Mouse (Mus musculus) heart, postnatal 4 days (tissue): ENCODE data around the gene Tmed9. TPM values are rescaled to one million over a fixed set of nuclear protein-coding genes. Genes with fewer than 3 reads are reported as not detected.

Source experiments
- DNase-seq: peaks from one replicate; pipeline ENCODE4 v3.0.0; 2021
- total RNA-seq, 2 experiments: library from RNA; stranded (reverse); gene quantifications; 2 replicates each; pipeline ENCODE4 v1.2.3; 2021

Tmed9 gene
- 100 to 1,000 TPM; 116 to 121 TPM for total RNA-seq

- DNase-seq = no peak
These were observed at the start of gene Tmed9 for GRCm38 (mm10) chr13:55573432-55573831. Gene Tmed9, plus strand, starts transcription at chr13:55573732.

- no peak for DNase-seq
These were observed 49.5 kb upstream of the Tmed9 start for GRCm38 (mm10) chr13:55523951-55524600.

DNA sequence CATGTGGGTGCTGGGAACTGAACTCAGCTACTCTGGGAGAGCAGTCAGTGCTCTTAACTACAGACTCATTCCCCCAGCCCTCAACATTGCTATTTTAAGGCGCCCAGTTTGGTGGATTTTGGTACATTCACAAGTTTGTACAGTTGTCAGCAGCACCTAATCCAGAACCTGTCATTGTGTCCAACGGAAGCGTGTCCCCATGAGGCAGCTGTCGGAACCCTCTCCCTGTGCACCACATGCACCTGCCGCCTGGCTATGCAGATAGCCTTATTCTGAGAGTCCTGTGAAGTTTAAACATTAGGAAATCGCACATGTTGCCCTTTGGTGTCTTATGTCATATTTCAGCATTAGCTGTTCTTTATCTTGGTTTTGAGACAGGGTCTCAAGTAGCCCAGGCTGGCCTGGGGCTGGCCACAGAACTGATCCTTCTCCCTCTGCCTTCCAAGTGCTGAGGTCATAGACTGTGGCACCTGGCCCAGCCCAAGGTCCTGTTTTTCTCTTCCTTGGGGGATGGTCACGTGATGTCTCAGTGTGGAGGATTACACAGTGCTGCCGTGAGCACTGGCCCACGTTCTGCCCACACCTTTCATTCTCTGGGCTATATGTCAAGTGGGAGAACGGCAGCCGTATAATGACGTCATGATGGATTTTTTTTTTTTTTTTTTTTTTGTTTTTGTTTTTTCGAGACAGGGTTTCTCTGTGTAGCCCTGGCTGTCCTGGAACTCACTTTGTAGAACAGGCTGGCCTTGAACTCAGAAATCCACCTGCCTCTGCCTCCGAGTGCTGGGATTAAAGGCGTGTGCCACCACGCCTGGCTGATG is 47.6 kb upstream of the Tmed9 start:
- no peak for DNase-seq

DNA sequence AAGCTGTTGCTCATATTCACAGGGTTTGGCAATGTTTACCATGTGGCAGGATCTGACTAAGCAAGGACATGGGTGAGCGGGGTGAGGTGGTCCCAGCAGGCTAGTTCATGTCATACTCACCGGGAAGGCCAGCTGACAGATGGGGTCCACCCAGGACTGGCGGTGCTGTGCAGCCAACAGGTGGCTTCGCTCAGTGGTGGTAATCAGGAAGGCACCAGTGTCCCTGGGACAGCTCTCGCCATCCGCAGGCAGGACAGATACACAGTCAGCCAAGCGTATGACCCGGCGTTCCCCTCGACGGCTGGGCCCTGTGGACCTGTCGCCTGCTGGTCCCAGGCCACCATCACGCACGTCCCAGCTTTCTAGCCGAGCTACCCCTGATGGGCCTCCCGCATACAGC is 46.3 kb upstream of the Tmed9 start:
- DNase-seq = no peak

DNA sequence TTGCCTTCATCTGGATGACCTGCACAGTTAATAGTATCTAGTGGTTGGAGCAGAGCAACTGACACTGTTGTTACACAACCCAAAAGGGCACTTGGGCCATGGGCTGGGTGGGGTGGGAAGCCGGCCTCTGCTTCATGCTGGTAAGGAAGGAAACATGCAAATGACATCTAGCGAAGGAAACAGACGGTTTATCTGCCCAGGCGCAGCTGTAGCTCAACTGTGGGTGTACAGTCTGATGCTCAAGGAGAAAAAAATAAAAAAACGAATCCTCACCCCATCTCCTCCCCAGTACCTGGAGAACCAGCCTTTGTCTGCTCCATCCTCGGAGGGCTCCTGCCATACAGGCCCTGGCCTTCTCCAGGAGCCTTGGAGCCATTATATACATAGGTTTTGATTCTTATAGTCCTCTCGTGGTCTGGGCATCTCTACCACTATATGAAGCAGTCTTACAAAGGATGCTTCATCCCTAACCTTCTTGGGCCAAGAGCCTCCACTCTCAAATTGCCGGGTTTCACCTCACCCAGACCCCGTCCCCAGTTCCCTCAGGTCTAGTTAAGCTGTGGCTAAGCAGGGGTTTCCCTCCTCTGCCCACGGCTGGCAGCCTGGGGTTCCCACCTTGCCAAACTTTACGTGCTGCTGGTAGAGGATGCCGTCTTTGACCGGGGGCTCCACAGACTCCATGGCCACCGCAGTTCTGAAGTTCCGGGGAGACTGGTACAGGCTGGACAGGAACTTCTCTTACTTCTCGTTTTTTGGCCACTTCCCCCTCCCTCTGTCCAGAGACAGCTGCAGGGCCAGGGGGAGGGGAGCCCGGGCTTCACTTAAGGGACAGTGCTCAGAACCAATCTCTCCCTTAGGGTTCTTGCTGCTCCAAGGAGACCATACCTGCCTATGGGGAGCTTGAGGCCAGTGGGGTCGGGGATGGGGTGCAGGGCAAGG is 45.4 kb upstream of the Tmed9 start:
- no peak for DNase-seq

- DNase-seq = no peak
These were observed 44.2 kb upstream of the Tmed9 start, which contains the start of gene Dok3 for GRCm38 (mm10) chr13:55529198-55529915. Gene Dok3, minus strand, starts transcription at chr13:55529296.

- no peak for DNase-seq
These were observed 38.3 kb upstream of the Tmed9 start for GRCm38 (mm10) chr13:55535191-55535590.

DNA sequence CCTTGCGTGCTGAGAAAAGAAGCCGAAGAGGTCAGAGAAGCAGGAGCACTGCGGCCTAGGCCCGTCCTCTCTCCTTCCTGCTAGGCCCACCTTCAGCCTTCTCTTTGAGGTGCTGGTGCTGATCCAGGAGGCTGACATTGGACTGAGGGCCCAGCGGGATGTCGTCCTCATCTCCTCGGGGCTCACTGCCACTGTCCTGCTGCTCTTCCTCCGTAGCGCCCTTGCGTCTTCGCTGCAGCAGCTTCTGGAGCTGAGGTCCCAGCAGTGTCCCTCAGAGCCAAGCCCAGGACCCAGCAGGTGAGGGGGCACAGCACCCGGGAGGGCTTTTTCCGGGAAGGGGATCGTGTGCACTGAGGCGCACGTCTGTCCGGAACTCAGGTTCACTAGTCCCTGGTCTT is 37.7 kb upstream of the Tmed9 start:
- no peak for DNase-seq

- peak; percentile 99 for DNase-seq
These were observed 37.0 kb upstream of the Tmed9 start, which contains the start of gene Ddx41 for GRCm38 (mm10) chr13:55536194-55537175. Gene Ddx41, minus strand, starts transcription at chr13:55536658.

DNA sequence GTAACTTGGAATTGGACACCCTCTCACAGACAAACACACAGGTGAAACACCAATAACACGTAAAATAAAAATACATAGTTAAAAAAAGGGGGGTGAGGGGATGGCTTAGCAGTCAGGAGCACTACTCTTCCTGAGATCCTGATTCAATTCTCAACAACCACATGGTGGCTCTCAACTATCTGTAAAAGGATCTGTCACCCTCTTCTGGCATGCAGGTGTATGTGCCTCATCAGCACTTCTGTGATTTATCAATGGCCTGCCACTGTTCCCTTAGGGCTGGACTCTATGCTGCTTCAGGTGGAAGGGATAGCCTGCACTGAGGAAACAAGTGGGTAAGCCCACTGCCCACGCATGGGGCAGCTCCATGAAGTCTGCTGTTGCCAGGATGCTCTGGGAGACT is 32.6 kb upstream of the Tmed9 start:
- no peak for DNase-seq

DNA sequence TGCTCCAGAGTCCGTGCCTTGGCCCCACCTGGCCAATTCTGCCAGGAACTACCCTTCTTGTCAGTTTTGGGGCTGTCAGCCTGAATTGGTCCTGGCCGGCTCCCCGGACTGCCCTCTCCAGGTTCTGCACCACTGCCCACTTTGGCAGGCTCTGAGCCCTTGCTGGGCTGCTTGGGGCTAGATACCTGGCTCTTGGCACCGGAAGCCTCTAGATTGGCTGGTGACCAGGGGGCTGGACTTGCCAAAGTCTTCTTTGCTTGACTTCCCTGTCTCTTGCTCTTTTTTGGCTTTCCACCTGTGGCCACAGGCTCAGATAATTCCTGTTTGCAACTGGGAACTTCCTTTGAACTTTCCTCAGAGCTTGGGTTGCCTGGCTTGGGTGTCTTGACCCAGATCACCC is 30.6 kb upstream of the Tmed9 start:
- DNase-seq = no peak

DNA sequence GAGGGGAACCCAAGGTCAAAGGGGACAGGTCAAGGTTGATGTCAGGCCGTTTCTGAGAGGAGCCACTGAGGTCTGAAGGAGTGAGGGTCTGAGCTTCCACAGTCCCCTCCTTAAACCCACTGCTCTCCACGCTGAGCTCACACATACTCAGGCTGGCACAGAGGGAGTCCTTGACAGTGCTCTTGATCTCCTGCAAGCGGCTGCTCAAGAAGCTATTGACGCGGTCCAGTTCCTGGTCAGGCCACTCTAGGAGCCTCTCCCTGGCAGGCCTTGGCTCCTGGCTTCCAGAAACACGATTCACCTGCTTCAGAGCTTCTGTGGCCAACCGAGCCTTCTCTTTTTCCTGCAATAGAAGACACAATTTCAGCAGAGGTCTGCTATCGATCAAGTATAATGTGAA is 30.1 kb upstream of the Tmed9 start:
- DNase-seq = no peak

GRCm38 (mm10) chr13:55544792-55545191 is 28.7 kb upstream of the Tmed9 start:
- DNase-seq = no peak

DNA sequence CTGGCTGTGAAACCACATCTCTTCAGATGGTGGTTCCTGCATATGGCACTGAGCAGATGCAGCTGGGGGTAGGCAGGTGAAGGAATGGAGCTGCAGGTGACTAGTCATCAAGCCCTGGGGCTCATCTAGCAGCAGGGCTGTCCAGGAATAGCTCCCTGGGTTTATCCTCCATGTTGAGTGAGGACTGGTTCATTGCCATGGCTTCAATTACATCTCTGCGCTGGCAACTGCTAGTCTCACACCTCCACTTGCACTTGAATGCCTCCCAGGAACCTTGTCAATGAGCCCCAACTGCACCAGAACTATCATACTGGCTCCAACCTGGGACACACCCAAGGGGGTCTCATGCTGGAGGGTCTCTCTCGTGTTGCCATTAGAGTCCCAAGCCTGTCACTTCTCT is 25.6 kb upstream of the Tmed9 start:
- DNase-seq = no peak

DNA sequence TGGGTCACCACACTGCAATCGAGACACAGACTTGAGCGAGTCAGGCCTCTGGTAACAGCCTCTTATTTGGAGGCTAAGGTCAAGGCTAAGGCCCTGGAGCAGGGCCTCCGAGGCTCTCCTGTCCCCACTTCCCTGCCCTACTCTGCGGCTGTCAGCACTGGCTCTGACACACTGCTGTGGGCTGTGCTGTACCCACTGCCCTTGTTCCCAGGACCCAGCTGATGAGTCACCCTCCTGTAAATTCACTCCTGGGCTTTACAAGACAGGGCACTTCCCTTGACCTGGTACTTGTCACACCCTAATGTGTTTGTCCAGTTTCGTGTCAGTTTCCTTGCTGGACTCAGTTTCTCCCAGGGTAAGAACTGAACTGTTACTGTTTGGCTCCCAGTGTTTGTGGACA is 25.1 kb upstream of the Tmed9 start:
- DNase-seq = no peak

DNA sequence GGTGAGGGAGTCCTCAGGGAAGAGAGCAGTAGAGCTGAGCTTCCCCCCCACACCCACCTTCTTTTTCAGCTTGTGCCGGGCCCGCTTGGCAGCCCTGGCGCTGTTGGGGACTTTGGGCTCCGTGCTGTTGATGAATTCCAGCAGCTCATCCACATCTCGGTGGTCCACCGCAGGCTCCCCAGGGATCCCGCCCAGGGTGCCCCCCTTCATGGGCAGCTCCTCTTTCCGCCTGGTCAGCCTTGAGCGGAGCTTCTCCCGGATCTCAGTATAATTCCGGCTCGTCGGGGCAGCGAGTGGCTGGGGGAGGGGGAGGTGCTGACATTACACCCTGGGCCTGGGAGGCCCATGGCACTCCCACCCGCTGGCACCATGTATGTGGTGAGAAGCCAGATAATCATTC is 24.5 kb upstream of the Tmed9 start:
- DNase-seq = no peak

GRCm38 (mm10) chr13:55555921-55556320 is 17.6 kb upstream of the Tmed9 start:
- DNase-seq = no peak

GRCm38 (mm10) chr13:55557499-55557898 is 16.0 kb upstream of the Tmed9 start:
- DNase-seq = no peak

DNA sequence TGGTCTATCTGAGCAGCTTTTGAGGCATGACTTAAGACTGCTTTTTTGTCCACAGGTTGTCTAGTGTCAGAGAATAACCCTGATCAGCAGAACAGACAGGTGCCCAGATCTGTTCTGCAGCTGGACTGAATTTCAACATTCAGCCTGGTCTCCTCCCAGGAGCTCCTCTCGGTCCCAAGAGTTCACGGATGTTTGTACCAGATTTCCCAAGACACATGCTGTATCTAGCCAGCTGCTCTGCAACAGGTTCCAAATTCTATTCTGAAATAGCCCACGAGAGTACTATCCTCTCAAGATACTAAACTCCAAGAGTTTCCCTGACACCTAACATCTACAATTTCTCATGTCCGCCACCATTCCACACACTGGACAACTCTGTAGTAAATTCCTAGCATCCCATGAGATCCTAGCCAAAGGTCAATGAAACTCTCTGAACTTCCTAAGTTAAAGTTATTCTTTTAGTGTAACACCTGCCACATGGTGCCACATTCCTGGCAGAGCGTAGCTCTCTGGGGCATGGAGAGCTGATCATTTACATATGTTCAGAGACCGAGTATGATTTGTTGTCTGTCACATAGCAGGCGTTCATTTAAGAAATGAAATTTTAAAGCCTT is 10.2 kb upstream of the Tmed9 start:
- no peak for DNase-seq

- no peak for DNase-seq
These were observed 6.5 kb upstream of the Tmed9 start for GRCm38 (mm10) chr13:55567001-55567400.
